Mouse (Mus musculus) hindbrain, embryonic 16.5 days (tissue): ENCODE results near the gene Slc4a3. TPM values are rescaled to one million over a fixed set of nuclear protein-coding genes. Genes with fewer than 3 reads are reported as not detected.

Source experiments
- ATAC-seq: fragments of 200-750 bp; cut with Nextera tagmentation; 2 replicates; pipeline ENCODE4 v1.8.0; 2017; ENCODE audit warnings: moderate TSS enrichment, moderate library complexity
- H3K27ac ChIP-seq: fragments of 300-500 bp; sonication (generic); 2 replicates; pipeline ENCODE4 v1.5.1; 2014; ENCODE audit warnings: low read depth, mild to moderate bottlenecking, control low read depth, low read length, moderate library complexity
- H3K27me3 ChIP-seq: fragments of 300-500 bp; sonication (generic); replicated peaks from 2 replicates; pipeline ENCODE4 v1.6.1; 2014; ENCODE audit warnings: low read length; ENCODE audit not compliant: control insufficient read depth, insufficient read depth
- H3K36me3 ChIP-seq: fragments of 300-500 bp; sonication (generic); 2 replicates; pipeline ENCODE4 v1.6.1; 2014; ENCODE audit warnings: mild to moderate bottlenecking, low read length, moderate library complexity, mixed read lengths; ENCODE audit not compliant: control insufficient read depth, insufficient read depth
- H3K4me1 ChIP-seq: fragments of 300-500 bp; sonication (generic); 2 replicates; pipeline ENCODE4 v1.6.1; 2014; ENCODE audit warnings: low read depth, low read length; ENCODE audit not compliant: control insufficient read depth, insufficient read depth
- H3K4me2 ChIP-seq: fragments of 300-500 bp; sonication (generic); 2 replicates; pipeline ENCODE4 v1.6.1; 2014; ENCODE audit warnings: mild to moderate bottlenecking, low read length, control low read depth, moderate library complexity
- H3K4me3 ChIP-seq: fragments of 300-500 bp; sonication (generic); 2 replicates; pipeline ENCODE4 v1.5.1; 2014; ENCODE audit warnings: mild to moderate bottlenecking, low read length, control low read depth, moderate library complexity
- H3K9ac ChIP-seq: fragments of 300-500 bp; sonication (generic); 2 replicates; pipeline ENCODE4 v1.6.1; 2014; ENCODE audit warnings: low read depth, mild to moderate bottlenecking, control low read depth, low read length, moderate library complexity
- H3K9me3 ChIP-seq: fragments of 300-500 bp; sonication (generic); 2 replicates; pipeline ENCODE4 v1.6.1; 2014; ENCODE audit warnings: mild to moderate bottlenecking, low read length, moderate library complexity; ENCODE audit not compliant: control insufficient read depth
- whole genome bisulfite sequencing: fragments of 180-500 bp; shearing (Covaris S2); extraction: QIAGEN DNeasy Blood & Tissue Kit; methylation state at CpG from one replicate; pipeline ENCODE4 v1.1.7; 2014; 5-methylcytosine and 5-hydroxymethylcytosine counted together
- polyA plus RNA-seq: library from polyadenylated mRNA; unstranded; fragments of >200 nt; fragmentation: Nextera tagmentation; extraction: Ambion mirVana; gene quantifications from 2 replicates; pipeline ENCODE4 v1.2.1, GENCODE M21; 2015

Slc4a3 gene
- polyA plus RNA-seq, 1 experiment from 2014 or later: 85.4 TPM

- Histone ChIP-seq H3K36me3 (no peaks in the 10 kb centered on the region), H3K27me3 (no peaks in the 10 kb centered on the region), H3K4me2 (no peak overlapping the region), H3K27ac (no peak overlapping the region), H3K4me1 (peaks cover 10% of the 10 kb centered on the region), H3K9ac (no peak overlapping the region), H3K4me3 (no peak overlapping the region), H3K9me3 (no peaks in the 10 kb centered on the region)
- 69% methylated on average over 5 of the region's 5 CpGs for WGBS
- no peak for ATAC-seq
Measured at GRCm38 (mm10) chr1:75564916-75565315, 18.9 kb downstream of the Slc4a3 start.

- no peaks in the 10 kb centered on the region for H3K9me3 ChIP-seq
- H3K4me3 ChIP-seq: no peak overlapping the region
- no peak overlapping the region for H3K9ac ChIP-seq
- H3K4me1 ChIP-seq: peaks cover 10% of the 10 kb centered on the region
- no peak overlapping the region for H3K4me2 ChIP-seq
- H3K36me3 ChIP-seq: no peaks in the 10 kb centered on the region
- 65% methylated on average over 9 of the region's 9 CpGs for WGBS
- H3K27me3 ChIP-seq: no peaks in the 10 kb centered on the region
- ATAC-seq: no peak
- H3K27ac ChIP-seq: no peak overlapping the region
Measured at GRCm38 (mm10) chr1:75565616-75566015, 19.6 kb downstream of the Slc4a3 start.

- 64% methylated on average over 6 of the region's 6 CpGs for WGBS
- Histone ChIP-seq H3K4me1 (no peaks in the 10 kb centered on the region), H3K4me2 (no peak overlapping the region), H3K9ac (no peak overlapping the region), H3K9me3 (no peaks in the 10 kb centered on the region), H3K27ac (no peak overlapping the region), H3K4me3 (no peak overlapping the region), H3K27me3 (no peaks in the 10 kb centered on the region), H3K36me3 (no peaks in the 10 kb centered on the region)
- ATAC-seq: no peak
Measured at GRCm38 (mm10) chr1:75570403-75570802, 24.3 kb downstream of the Slc4a3 start.

- no peaks in the 10 kb centered on the region for H3K36me3 ChIP-seq
- WGBS: 55% methylated on average over 6 of the region's 6 CpGs
Measured at GRCm38 (mm10) chr1:75572776-75573175, 26.7 kb downstream of the Slc4a3 start.

GRCm38 (mm10) chr1:75573715-75574114, 27.6 kb downstream of the Slc4a3 start:
- 85% methylated on average over 7 of the region's 7 CpGs for WGBS
- ATAC-seq: no peak
- no peak overlapping the region for H3K4me2 ChIP-seq
- no peaks in the 10 kb centered on the region for H3K9me3 ChIP-seq
- no peak overlapping the region for H3K27ac ChIP-seq
- no peaks in the 10 kb centered on the region for H3K27me3 ChIP-seq
- H3K4me1 ChIP-seq: no peaks in the 10 kb centered on the region
- H3K9ac ChIP-seq: no peak overlapping the region
- no peak overlapping the region for H3K4me3 ChIP-seq
- H3K36me3 ChIP-seq: no peaks in the 10 kb centered on the region

More at GRCm38 (mm10) chr1:75572776-75573175, 26.7 kb downstream of the Slc4a3 start:
- no peak overlapping the region for H3K4me3 ChIP-seq
- no peaks in the 10 kb centered on the region for H3K9me3 ChIP-seq
- H3K27me3 ChIP-seq: no peaks in the 10 kb centered on the region
- H3K4me1 ChIP-seq: no peaks in the 10 kb centered on the region
- H3K27ac ChIP-seq: no peak overlapping the region
- H3K9ac ChIP-seq: no peak overlapping the region
- no peak overlapping the region for H3K4me2 ChIP-seq
- peak; percentile 45; the same call in 1 of the 2 replicates for ATAC-seq

GRCm38 (mm10) chr1:75574476-75575310, 28.6 kb downstream of the Slc4a3 start:
- ATAC-seq: 0 out of 2 replicates have a peak, but pooled peaks have one; percentile 52
- Histone ChIP-seq H3K9me3 (no peaks in the 10 kb centered on the region), H3K4me3 (no peak overlapping the region), H3K9ac (no peak overlapping the region), H3K27ac (no peak overlapping the region), H3K4me1 (no peaks in the 10 kb centered on the region), H3K36me3 (no peaks in the 10 kb centered on the region), H3K27me3 (no peaks in the 10 kb centered on the region), H3K4me2 (no peak overlapping the region)
- 48% methylated on average over 17 of the region's 17 CpGs for WGBS

GRCm38 (mm10) chr1:75581936-75582624, 36.0 kb downstream of the Slc4a3 start:
- no peak overlapping the region for H3K9ac ChIP-seq
- 22% methylated on average over 7 of the region's 7 CpGs for WGBS
- H3K36me3 ChIP-seq: no peaks in the 10 kb centered on the region
- H3K4me2 ChIP-seq: no peak overlapping the region
- H3K27ac ChIP-seq: peak overlapping the region; percentile 65
- no peaks in the 10 kb centered on the region for H3K27me3 ChIP-seq
- H3K4me1 ChIP-seq: no peaks in the 10 kb centered on the region
- ATAC-seq: peak; percentile 29; the same call in 1 of the 2 replicates
- no peak overlapping the region for H3K4me3 ChIP-seq
- no peaks in the 10 kb centered on the region for H3K9me3 ChIP-seq

- Histone ChIP-seq H3K4me3 (no peak overlapping the region), H3K9ac (no peak overlapping the region), H3K4me1 (no peaks in the 10 kb centered on the region), H3K27ac (peak overlapping the region; percentile 65), H3K27me3 (no peaks in the 10 kb centered on the region), H3K36me3 (no peaks in the 10 kb centered on the region), H3K4me2 (no peak overlapping the region), H3K9me3 (no peaks in the 10 kb centered on the region)
- 73% methylated on average over 5 of the region's 5 CpGs for WGBS
- peak; percentile 14; the same call in 1 of the 2 replicates for ATAC-seq
Measured at GRCm38 (mm10) chr1:75582625-75582956, 36.5 kb downstream of the Slc4a3 start.

GRCm38 (mm10) chr1:75583034-75583433, 37.0 kb downstream of the Slc4a3 start:
- Histone ChIP-seq H3K36me3 (no peaks in the 10 kb centered on the region), H3K4me3 (no peak overlapping the region), H3K9me3 (no peaks in the 10 kb centered on the region), H3K4me1 (no peaks in the 10 kb centered on the region), H3K27me3 (no peaks in the 10 kb centered on the region), H3K9ac (no peak overlapping the region), H3K4me2 (no peak overlapping the region), H3K27ac (no peak overlapping the region)
- no peak for ATAC-seq
- WGBS: 76% methylated on average over 10 of the region's 10 CpGs
